Mouse (Mus musculus): ENCODE measurements around the gene Ero1l. TPM values are rescaled to one million over a fixed set of nuclear protein-coding genes. Genes with fewer than 3 reads are reported as not detected.

Ero1l gene
- polyA plus RNA-seq, 1 experiment from 2014 or later: 27.6 TPM

DNA sequence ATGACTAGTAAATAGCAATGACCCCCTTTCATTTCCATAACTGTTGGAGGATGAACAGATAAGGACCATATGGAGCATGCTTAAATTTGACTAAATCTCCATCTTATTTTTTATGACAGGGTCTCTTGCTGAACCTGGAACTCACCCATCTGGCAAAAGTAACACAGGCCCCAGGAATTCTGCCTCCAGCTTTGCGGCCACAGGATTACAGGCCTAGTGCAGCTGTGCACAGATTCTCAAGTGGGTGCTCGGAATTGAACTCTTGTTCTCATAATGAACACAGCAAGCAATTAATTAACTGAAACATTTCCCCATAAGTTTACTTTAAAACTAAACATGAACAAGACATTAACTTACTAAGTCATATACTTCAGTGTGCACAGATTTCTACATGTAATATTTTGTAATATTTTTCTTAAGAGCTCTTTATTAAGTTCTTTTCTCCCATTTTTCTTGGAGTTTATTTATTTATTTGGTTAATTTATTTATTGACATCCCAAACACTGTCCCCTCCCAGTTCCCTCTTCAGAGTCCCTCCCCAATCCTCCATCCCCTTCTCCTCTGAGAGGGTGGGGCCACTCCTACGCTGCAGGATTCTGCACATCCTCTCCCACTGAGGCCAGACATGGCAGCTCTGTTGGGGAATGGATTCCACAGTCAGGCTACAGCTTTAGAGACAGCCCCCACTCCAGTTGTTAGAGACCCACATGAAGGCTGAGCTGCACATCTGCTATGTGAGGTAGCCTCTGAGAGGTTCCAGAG lies 54.6 kb downstream of the Ero1l start:
- WGBS: 78% methylated on average over 3 of the region's 3 CpGs
- H3K9me3 ChIP-seq (replicated peaks; ENCODE audit: control insufficient read depth, low read length, poor library complexity, severe bottlenecking): no peaks in the 10 kb centered on the region
- no peak for ATAC-seq
- no peak overlapping the region for H3K9ac ChIP-seq (ENCODE audit: low read depth, low read length)
- no peaks in the 10 kb centered on the region for H3K4me1 ChIP-seq (ENCODE audit: control insufficient read depth, insufficient read depth, low read length)
- peaks cover 9% of the 10 kb centered on the region for H3K36me3 ChIP-seq (ENCODE audit: control insufficient read depth, insufficient read depth, low read length)
- no peak overlapping the region for H3K4me2 ChIP-seq (ENCODE audit: low read length)
- H3K27ac ChIP-seq (ENCODE audit: low read length): no peak overlapping the region
- no peaks in the 10 kb centered on the region for H3K27me3 ChIP-seq (ENCODE audit: control insufficient read depth, insufficient read depth, low read depth, low read length)
- no peak overlapping the region for H3K4me3 ChIP-seq (ENCODE audit: low read depth, low read length)

DNA sequence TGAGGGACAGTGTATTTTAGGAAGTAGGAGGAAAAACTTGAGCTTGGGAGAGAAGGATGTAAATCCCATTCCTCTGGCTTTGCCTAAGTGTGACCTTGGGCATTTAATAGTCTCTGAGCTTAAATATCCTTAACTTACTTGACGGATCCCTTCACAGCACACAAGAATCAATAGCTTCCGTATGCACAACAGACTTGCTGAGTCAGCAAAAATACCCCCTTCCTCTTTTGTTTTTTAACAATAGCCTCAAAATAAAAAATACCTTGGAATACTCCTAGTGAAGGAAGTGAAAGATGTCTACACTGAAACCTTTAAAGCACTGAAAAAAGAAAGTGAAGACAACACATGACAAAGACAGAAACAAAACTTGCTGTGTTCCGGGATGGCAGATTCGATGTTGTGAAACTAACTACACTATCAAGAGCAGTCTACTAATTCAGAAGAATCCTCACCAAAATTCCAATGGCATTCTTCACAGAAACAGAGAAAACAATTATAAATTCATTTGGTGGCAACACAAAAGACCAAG lies 67.0 kb downstream of the Ero1l start:
- Histone ChIP-seq H3K9ac (ENCODE audit: low read depth, low read length) (no peak overlapping the region), H3K36me3 (ENCODE audit: control insufficient read depth, insufficient read depth, low read length) (peaks cover 13% of the 10 kb centered on the region), H3K27ac (ENCODE audit: low read length) (no peak overlapping the region), H3K9me3 (replicated peaks; ENCODE audit: control insufficient read depth, low read length, poor library complexity, severe bottlenecking) (no peaks in the 10 kb centered on the region), H3K4me1 (ENCODE audit: control insufficient read depth, insufficient read depth, low read length) (no peaks in the 10 kb centered on the region), H3K4me3 (ENCODE audit: low read depth, low read length) (no peak overlapping the region), H3K4me2 (ENCODE audit: low read length) (no peak overlapping the region), H3K27me3 (ENCODE audit: control insufficient read depth, insufficient read depth, low read depth, low read length) (no peaks in the 10 kb centered on the region)
- no peak for ATAC-seq
- whole genome bisulfite sequencing: 90% methylated on average over 4 of the region's 4 CpGs

DNA sequence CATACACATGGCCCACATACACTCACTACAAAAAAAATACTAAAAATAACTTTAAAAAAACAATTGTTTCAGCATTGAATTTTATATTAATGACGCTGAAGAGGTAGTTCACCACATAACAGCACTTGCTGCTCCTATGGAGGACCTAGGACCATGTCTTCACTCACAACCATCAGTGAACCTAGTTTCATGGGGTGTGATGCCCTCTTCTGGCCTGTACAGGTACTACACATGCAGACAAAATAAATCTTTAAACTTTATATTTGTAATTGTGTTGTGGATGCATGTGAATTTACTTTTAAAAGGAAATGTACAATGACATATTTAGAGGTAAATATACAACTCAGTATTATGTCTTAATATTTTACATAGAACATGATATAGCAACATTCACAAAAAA lies 77.0 kb downstream of the Ero1l start:
- 60% methylated on average over 1 of the region's 1 CpGs for WGBS
- H3K36me3 ChIP-seq (ENCODE audit: control insufficient read depth, insufficient read depth, low read length): peaks cover 3% of the 10 kb centered on the region; the same call in 1 of the 2 replicates
- no peak overlapping the region for H3K4me3 ChIP-seq (ENCODE audit: low read depth, low read length)
- no peak overlapping the region for H3K27ac ChIP-seq (ENCODE audit: low read length)
- H3K4me1 ChIP-seq (ENCODE audit: control insufficient read depth, insufficient read depth, low read length): no peaks in the 10 kb centered on the region
- no peak overlapping the region for H3K9ac ChIP-seq (ENCODE audit: low read depth, low read length)
- H3K27me3 ChIP-seq (ENCODE audit: control insufficient read depth, insufficient read depth, low read depth, low read length): no peaks in the 10 kb centered on the region
- ATAC-seq: no peak
- no peak overlapping the region for H3K4me2 ChIP-seq (ENCODE audit: low read length)
- H3K9me3 ChIP-seq (replicated peaks; ENCODE audit: control insufficient read depth, low read length, poor library complexity, severe bottlenecking): no peaks in the 10 kb centered on the region

DNA sequence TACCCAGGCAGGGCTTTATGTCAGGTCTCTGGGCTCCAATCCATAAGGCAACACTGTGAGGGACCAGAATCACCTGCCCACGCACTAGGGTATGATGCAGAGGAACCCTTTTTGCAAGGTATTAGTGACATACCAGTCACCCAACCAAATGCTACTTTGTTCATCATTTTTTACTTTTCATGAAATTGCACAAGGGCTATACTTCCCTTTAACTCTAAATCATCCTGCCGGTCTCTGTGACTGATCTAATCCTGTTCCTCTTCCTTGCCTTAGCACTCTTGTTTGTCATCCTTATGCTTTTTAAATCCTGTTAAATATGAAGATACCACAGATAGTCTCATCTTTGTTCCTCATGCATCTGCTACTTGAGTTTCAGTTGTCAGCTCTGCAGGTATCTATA lies 79.5 kb downstream of the Ero1l start:
- Histone ChIP-seq H3K27me3 (ENCODE audit: control insufficient read depth, insufficient read depth, low read depth, low read length) (no peaks in the 10 kb centered on the region), H3K27ac (ENCODE audit: low read length) (no peak overlapping the region), H3K4me2 (ENCODE audit: low read length) (no peak overlapping the region), H3K9me3 (replicated peaks; ENCODE audit: control insufficient read depth, low read length, poor library complexity, severe bottlenecking) (no peaks in the 10 kb centered on the region), H3K9ac (ENCODE audit: low read depth, low read length) (no peak overlapping the region), H3K36me3 (ENCODE audit: control insufficient read depth, insufficient read depth, low read length) (no peaks in the 10 kb centered on the region), H3K4me3 (ENCODE audit: low read depth, low read length) (no peak overlapping the region), H3K4me1 (ENCODE audit: control insufficient read depth, insufficient read depth, low read length) (no peaks in the 10 kb centered on the region)
- no peak for ATAC-seq
- WGBS: 89% methylated on average over 2 of the region's 2 CpGs

Other genes with a start within 250 kb of the Ero1l start
- 15.2 and 16.9 TPM in 2 replicates for gene Gpr137c, start 99.1 kb downstream of the Ero1l start, polyA plus RNA-seq (2015; fragmentation: Nextera tagmentation; extraction: Ambion mirVana)
- gene Txndc16, start 98.4 kb downstream of the Ero1l start, polyA plus RNA-seq (2015; fragmentation: Nextera tagmentation; extraction: Ambion mirVana): 39.4 and 42.0 TPM in 2 replicates
- 153 and 161 TPM in 2 replicates for gene Psmc6, start 11.0 kb upstream of the Ero1l start, polyA plus RNA-seq (2015; fragmentation: Nextera tagmentation; extraction: Ambion mirVana)
- gene Styx, start 32.3 kb upstream of the Ero1l start, polyA plus RNA-seq (2015; fragmentation: Nextera tagmentation; extraction: Ambion mirVana): 62.9 and 64.0 TPM in 2 replicates
- 33.6 and 34.6 TPM in 2 replicates for gene Gnpnat1, start 86.1 kb upstream of the Ero1l start, polyA plus RNA-seq (2015; fragmentation: Nextera tagmentation; extraction: Ambion mirVana)
- gene Fermt2, start 211.3 kb upstream of the Ero1l start, polyA plus RNA-seq (2015; fragmentation: Nextera tagmentation; extraction: Ambion mirVana): 66.1 and 66.4 TPM in 2 replicates

Data from midbrain, embryonic 16.5 days (tissue).